Mouse (Mus musculus): Measurements from ENCODE around the gene Nsf.
A peak's percentile ranks its signal among the peaks of the same experiment; 100 is the strongest.

Nsf gene

GRCm38 (mm10) chr11:103890337-103891186, 63.3 kb downstream of the Nsf start:
- peak; percentile 54 for DNase-seq

GRCm38 (mm10) chr11:103887724-103888410, 66.0 kb downstream of the Nsf start:
- DNase-seq = peak; percentile 64

DNA sequence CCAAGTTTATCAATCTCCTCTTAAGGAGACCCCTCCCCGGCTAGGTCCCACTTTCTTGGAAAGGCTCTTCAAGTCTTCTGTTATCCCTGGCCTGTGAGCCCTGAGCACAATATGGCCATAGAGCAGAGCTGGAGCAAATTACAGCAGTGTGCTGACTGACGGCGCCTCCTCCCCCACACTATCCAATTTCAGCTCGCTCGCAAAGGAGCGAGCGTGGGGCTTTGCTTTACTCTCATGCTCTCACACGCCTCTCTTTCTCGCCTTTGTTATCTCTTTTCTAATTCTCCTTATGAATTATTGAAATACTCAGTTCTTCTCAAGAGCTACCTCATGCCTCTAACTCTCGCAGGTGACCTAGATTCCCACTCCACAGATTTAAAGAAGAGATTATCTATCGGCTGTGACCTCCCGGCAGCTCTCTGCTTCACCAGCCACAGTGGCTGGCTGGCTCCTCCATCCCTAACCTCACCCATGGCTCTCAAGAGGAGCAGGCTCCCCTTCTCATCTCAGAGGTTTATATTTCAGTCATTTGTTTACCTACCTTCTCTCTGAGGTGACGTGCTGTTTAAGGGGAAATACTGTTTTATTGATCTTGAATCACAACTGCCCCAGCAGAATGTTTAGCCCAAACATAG, 69.0 kb downstream of the Nsf start:
- peak; percentile 66 for DNase-seq

GRCm38 (mm10) chr11:103883793-103884192, 70.1 kb downstream of the Nsf start:
- DNase-seq = no peak

DNA sequence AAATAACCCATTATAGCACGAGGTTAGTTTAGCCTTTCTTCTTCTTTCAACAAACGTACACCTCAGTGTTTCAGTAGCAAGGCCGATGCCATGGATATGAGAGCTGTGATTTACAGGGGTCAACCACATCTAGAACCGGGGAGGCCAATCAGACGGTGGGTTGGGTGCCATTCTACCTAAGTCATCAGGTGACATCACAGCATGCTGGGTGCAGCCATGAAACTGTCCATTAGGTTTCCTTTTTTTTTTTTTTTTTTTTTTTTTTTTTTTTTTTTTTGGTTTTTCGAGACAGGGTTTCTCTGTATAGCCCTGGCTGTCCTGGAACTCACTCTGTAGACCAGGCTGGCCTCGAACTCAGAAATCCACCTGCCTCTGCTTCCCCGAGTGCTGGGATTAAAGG, 74.4 kb downstream of the Nsf start:
- peak; percentile 65 for DNase-seq

GRCm38 (mm10) chr11:103878441-103878840, 75.4 kb downstream of the Nsf start:
- DNase-seq = peak; percentile 63

DNA sequence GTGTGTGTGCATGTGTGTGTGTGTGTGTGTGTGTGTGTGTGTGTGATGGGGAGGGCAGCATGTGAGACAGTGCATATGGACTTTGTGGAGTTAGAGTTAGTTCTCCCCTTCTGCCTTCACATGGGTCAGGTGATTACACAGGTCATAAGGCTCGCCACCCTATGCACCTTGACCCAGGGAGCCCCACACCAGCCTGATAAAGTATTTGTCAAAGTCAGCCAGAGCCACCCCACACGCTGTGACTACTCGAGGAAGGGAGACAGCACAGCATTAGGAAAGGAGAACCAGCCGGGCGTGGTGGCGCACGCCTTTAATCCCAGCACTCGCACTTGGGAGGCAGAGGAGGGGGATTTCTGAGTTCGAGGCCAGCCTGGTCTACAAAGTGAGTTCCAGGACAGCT, 83.5 kb downstream of the Nsf start:
- peak; percentile 45 for DNase-seq

DNA sequence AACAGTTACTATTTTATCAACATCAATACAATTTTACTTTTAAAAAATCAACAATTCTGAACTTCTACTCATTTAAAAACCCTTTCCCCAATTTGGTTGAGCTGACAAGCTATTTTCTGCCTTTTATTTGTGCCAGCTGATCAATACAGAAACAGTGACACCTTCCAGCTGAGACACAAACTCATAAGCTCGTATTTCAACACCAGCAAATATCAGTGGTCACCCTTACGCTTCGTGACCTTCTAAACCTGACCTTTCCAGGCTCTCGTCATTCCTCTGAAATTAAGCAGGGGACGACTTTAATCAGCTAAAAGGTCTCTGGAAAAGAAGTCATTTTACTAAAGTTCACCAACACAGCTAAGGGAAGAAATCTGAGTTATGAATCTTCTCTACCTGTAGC, 86.2 kb downstream of the Nsf start:
- DNase-seq = no peak

- DNase-seq = no peak
These were observed 88.5 kb downstream of the Nsf start for GRCm38 (mm10) chr11:103865346-103865745.

GRCm38 (mm10) chr11:103864486-103864885, 89.4 kb downstream of the Nsf start:
- DNase-seq = no peak

- DNase-seq = no peak
These were observed 90.9 kb downstream of the Nsf start for GRCm38 (mm10) chr11:103862951-103863350.

- DNase-seq = no peak
These were observed 93.8 kb downstream of the Nsf start for GRCm38 (mm10) chr11:103859933-103860610.

- DNase-seq = no peak
These were observed 95.1 kb downstream of the Nsf start for GRCm38 (mm10) chr11:103858760-103859159.

DNA sequence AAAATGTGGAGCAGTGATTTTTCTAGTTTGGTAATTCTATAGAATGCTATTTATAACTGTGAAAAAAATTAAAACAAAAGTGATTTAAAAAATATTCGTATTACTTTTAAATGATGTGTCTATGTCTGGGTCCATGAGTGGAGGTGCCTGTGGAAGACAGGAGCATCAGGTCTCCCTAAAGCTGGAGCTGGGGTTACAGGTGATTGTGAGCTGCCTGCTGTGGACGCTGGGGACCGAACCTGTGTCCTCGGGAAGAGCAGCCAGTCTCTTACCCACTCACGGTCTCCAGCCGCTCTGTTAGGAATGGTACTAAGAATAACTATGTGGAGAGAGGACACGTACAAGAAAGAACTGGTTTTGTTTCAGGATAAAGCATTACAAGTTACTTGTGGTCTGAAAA, 97.2 kb downstream of the Nsf start:
- no peak for DNase-seq

DNA sequence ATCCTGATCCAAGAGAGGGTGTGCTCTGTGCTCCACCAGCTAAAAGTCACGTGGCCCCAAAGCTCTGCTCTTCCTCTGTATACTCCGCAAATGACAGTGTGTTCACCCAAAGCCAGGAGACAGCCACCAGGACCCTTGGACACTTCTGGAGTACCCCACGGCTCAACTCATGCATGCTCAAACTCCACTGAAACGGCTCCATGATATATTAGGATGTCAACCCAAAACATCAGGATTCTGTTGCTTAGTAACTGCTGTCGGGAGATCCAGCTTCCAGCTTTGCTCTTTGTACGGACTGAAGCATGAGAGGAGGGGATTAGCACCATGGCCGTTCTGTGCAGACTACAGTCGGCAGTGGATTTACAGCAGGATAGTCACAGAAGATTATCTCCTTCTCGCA, 99.6 kb downstream of the Nsf start:
- no peak for DNase-seq

GRCm38 (mm10) chr11:103853284-103853920, 100.5 kb downstream of the Nsf start:
- no peak for DNase-seq

DNA sequence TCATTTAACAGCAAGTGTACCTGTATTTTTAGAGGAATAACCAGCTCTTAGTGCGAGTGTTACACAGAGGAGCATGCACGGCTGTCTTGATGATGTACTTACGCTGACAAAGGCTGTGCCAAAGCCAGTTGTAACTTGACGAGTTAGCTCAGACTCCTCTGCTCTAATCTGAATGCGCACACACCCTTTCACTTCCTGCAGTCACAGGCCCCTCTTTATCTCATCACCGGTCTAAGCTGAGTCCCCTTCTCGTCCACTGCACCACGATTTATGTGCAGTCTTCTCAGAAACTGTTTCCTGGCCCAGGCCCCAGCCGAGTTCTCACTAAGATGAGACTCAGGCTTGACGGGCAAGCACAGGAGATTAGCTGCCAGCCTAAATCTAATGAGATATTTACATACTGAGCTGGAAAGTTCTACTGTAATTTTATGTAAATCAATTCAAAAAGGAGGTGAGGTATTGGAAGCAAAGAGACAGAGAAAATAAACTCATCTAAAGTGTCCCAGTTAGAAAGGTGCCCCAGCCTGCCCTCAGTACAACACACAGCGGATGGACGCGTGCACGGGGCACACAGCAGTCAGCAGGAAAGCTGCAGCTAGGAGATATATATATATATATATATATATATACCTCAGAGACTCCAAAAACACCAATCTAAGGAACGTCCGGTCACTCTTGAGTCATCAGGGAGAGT, 101.1 kb downstream of the Nsf start:
- no peak for DNase-seq

DNA sequence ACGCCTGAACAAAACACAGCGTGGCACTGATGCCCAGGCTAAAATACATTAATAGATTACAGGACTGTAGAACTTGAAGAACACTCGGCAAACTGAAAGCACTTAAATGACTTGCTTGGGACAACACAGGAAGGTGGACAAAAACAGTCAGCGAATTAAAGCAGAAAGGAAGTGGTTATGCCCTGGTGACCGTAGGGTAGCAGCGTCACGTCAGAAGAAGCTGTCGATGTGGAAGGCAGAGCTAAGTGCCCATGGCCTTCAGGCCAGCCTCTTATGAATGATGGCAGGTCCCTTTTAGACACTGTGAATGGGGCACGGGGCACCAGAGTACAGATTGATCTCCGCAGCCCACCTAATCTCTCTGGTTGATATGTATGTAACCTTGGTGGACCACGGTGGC, 105.6 kb downstream of the Nsf start:
- DNase-seq = no peak

- DNase-seq = peak; percentile 62
These were observed 113.0 kb downstream of the Nsf start for GRCm38 (mm10) chr11:103840834-103841233.

DNA sequence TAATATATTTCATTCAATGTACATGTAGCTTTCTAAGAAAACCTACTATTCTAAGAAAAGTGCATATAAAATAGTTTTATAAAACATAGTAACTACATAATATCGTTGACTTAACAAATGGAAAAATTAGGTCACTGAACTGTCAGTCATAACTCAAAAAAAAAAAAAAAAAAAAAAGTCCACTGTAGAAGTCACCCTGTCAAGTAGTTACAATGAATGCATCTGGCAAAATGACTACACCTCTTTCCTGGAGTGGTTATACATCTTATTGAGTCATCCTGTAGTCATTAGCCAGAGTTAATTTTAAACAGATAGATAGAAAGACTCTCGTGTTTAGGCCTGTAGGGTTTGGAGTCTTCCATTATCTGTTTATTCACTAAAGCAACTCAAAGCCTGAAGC, 114.9 kb downstream of the Nsf start:
- DNase-seq = no peak

- DNase-seq = peak; percentile 65
These were observed 121.5 kb downstream of the Nsf start for GRCm38 (mm10) chr11:103832331-103832730.

- peak; percentile 74 for DNase-seq
These were observed 122.1 kb downstream of the Nsf start for GRCm38 (mm10) chr11:103831766-103832165.

Measured in heart, adult 11 months (tissue).